Mouse (Mus musculus) liver, adult 2 months (tissue): ENCODE measurements around the gene Tenm3.

Experiments used
- CTCF ChIP-seq: fragments of 200-500 bp; IDR thresholded peaks from 2 replicates; pipeline ENCODE4 v1.5.1; 2011; ENCODE audit warnings: low read depth, low read length, control low read depth
- POLR2A ChIP-seq: fragments of 200-500 bp; IDR thresholded peaks from 2 replicates; pipeline ENCODE4 v1.6.1; 2011; ENCODE audit warnings: low read length, control low read depth; ENCODE audit not compliant: insufficient read depth; ENCODE audit errors: extremely low read depth

GRCm38 (mm10) chr8:48579144-48579543 lies 264.6 kb downstream of the Tenm3 start:
- TF ChIP-seq CTCF = no peak
- TF ChIP-seq POLR2A = no peak
